Mouse (Mus musculus) testis, adult 2 months (tissue): ENCODE results near the gene Cep19. TPM values are rescaled to one million over a fixed set of nuclear protein-coding genes. Genes with fewer than 3 reads are reported as not detected.
A peak's percentile ranks its signal among the peaks of the same experiment; 100 is the strongest.

Experiments
- H3K27ac ChIP-seq: fragments of 200-500 bp; 2 replicates; pipeline ENCODE4 v1.5.1; 2012; ENCODE audit warnings: low read depth, low read length; ENCODE audit not compliant: control insufficient read depth, insufficient read depth
- H3K27me3 ChIP-seq: fragments of 200-500 bp; 2 replicates; pipeline ENCODE4 v1.6.1; 2012; ENCODE audit warnings: mild to moderate bottlenecking, low read length, moderate library complexity; ENCODE audit not compliant: control insufficient read depth, insufficient read depth
- H3K36me3 ChIP-seq: fragments of 200-500 bp; 2 replicates; pipeline ENCODE4 v1.6.1; 2012; ENCODE audit warnings: mild to moderate bottlenecking, low read length; ENCODE audit not compliant: control insufficient read depth, insufficient read depth
- H3K4me1 ChIP-seq: fragments of 200-500 bp; 2 replicates; pipeline ENCODE4 v1.6.1; 2012; ENCODE audit warnings: low read length; ENCODE audit not compliant: control insufficient read depth, insufficient read depth
- H3K4me3 ChIP-seq: fragments of 200-500 bp; 2 replicates; pipeline ENCODE4 v1.5.1; 2012; ENCODE audit warnings: low read depth, mild to moderate bottlenecking, low read length, moderate library complexity, mixed read lengths; ENCODE audit not compliant: control insufficient read depth
- CTCF ChIP-seq: fragments of 200-500 bp; IDR thresholded peaks from 2 replicates; pipeline ENCODE4 v1.5.1; 2012; ENCODE audit warnings: low read depth, mild to moderate bottlenecking, inconsistent platforms, low read length, moderate library complexity; ENCODE audit not compliant: control insufficient read depth, insufficient read depth, insufficient replicate concordance
- POLR2A ChIP-seq: fragments of 200-500 bp; IDR thresholded peaks from 2 replicates; pipeline ENCODE4 v1.6.1; 2012; ENCODE audit warnings: low read depth, mild to moderate bottlenecking, inconsistent platforms, low read length, moderate library complexity; ENCODE audit not compliant: control insufficient read depth
- polyA plus RNA-seq: library from polyadenylated mRNA; depleted of rRNA; stranded (reverse); fragments of >200 nt; gene quantifications from 2 replicates; pipeline ENCODE4 v1.2.3, GENCODE M21; 2012

The Cep19 gene
- polyA plus RNA-seq, 1 experiment = 33.5 TPM

DNA sequence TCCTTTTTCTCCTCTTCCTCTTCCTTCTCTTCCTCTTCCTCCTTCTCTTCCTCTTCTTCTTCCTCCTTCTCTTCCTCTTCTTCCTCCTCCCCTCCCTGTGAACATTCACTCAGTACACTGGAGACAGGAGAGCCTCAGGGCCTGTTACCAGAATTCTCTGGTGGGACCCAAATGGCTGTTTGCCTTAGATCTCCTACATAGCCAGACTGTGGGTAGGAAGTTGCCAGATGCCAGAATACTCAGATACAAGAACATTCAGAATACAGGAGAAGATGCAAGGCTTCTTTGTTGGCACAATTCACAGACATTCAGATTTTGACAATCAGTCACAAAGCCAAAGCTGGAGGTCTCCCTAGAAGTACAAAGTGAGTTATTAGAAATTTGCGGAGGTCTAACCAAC is 39.4 kb downstream of the Cep19 start:
- Histone ChIP-seq H3K27ac (no peak overlapping the region), H3K4me1 (peaks cover 10% of the 10 kb centered on the region), H3K27me3 (no peaks in the 10 kb centered on the region), H3K36me3 (no peaks in the 10 kb centered on the region), H3K4me3 (no peak overlapping the region)
- TF ChIP-seq CTCF (no peak), POLR2A (no peak)

DNA sequence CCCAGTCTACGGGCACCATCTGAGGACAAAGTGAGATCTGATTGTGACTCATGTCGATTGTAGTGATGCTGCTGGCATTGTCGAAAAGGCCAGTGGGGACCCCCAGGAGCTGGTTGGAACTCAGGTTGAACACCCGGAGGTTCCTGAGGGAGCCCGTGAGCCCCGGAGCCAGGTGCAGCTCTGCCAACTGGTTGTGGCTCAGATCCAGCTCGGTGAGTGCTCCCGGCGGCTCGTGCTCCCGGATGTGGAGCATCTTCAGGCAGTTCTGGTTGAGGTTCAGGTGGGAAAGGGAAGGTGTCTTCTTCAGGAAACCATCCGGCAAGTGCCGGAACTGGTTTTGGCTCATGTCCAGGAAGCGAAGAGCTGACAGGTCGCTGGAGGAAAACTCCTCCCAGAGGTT is 44.2 kb downstream of the Cep19 start:
- Histone ChIP-seq H3K4me1 (peaks cover 18% of the 10 kb centered on the region), H3K27me3 (no peaks in the 10 kb centered on the region), H3K27ac (no peak overlapping the region), H3K4me3 (peak overlapping the region; percentile 72), H3K36me3 (no peaks in the 10 kb centered on the region)
- TF ChIP-seq CTCF = no peak
- no peak for TF ChIP-seq POLR2A

DNA sequence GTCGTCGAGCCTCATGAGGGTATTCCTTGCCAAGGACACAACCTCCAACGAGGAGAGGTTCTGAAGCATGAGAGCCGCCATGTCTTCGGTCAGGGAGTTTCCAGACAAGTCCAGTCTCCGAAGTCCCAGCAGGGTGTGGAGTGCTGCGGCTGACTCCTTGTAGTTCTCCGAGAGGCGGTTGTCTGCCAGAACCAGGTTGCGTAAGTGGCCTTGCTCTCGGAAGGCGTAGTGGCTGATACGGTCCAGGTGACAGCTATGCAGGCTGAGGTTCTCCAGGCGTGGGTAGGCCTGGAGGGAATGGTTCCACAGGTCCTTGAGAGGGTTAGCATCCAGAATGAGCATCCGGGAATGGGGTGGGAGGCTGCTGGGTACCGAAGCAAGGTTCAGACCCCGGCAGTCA is 45.0 kb downstream of the Cep19 start:
- H3K4me3 ChIP-seq = peak overlapping the region; percentile 72
- H3K36me3 ChIP-seq = no peaks in the 10 kb centered on the region
- peaks cover 18% of the 10 kb centered on the region for H3K4me1 ChIP-seq
- no peak for TF ChIP-seq POLR2A
- TF ChIP-seq CTCF = no peak
- H3K27me3 ChIP-seq = no peaks in the 10 kb centered on the region
- H3K27ac ChIP-seq = no peak overlapping the region

DNA sequence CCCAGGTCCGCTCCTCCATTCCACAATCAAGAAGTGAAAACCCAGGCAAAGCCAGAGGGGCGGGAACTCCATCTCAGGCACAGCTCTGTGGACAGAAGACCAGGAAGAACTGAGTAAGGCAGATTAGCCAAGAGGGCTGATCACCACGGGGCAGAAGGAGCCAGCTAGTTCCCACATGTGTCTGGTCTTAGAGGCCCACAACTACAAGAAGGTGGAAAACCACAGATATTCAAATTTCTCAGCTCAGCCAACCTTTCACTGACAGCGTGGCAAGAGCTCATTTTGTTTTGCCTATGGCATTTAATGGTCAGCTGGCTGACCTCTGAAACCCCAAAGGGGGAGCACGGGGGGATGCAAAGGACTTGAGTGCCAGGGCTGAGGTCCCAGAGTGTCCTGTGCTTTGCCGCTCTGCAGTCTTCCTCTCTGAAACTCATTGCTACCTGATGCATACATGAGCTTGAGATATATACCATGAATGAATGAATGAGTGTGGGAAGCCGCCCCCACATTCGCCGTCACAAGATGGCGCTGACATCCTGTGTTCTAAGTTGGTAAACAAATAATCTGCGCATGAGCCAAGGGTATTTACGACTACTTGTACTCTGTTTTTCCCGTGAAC is 48.1 kb downstream of the Cep19 start:
- no peak overlapping the region for H3K4me3 ChIP-seq
- no peaks in the 10 kb centered on the region for H3K36me3 ChIP-seq
- no peak overlapping the region for H3K27ac ChIP-seq
- H3K27me3 ChIP-seq = no peaks in the 10 kb centered on the region
- peaks cover 18% of the 10 kb centered on the region for H3K4me1 ChIP-seq
- TF ChIP-seq CTCF (no peak), POLR2A (no peak)

DNA sequence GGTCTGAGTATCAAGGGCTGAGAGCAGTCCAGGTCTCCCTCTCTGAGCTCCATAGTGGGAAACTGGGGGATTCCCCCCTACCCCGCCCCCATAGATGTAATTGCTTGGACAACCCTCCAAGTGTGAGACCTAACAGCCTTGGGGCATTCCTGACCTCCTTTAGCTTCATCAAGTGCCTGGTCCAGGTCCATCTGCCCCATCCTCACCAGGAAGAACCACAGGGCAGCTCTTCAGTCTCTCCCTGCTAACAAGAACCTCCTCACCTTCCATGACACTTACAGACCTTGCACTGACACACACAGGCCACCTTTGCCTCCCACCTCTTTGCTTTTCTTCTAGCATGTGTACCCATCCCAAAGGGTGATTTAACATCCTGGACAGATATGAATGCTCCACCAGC is 54.4 kb downstream of the Cep19 start:
- TF ChIP-seq POLR2A = no peak
- no peak for TF ChIP-seq CTCF
- no peaks in the 10 kb centered on the region for H3K36me3 ChIP-seq
- no peaks in the 10 kb centered on the region for H3K4me1 ChIP-seq
- H3K4me3 ChIP-seq = no peak overlapping the region
- H3K27ac ChIP-seq = no peak overlapping the region
- H3K27me3 ChIP-seq = no peaks in the 10 kb centered on the region

DNA sequence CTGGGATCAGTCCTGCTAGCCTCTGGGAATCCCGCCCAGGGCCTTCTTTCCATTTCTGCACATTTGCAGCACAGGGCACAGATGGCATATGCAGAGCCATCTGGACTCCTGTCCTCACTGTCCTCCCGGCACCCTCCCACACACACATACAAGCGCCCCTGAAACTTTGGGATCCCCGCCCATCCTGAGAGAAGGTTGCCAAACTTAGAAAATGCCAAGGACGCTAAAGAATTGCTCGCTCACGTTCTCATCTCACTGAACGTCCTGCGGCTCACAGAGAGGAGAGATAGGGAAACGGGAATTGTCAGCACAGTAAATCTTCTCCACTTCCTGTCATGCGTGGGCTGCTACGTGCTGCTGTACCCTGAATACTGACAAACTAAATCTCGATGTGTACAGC is 54.8 kb downstream of the Cep19 start:
- H3K27ac ChIP-seq = no peak overlapping the region
- H3K4me1 ChIP-seq = no peaks in the 10 kb centered on the region
- no peak for TF ChIP-seq POLR2A
- TF ChIP-seq CTCF = no peak

DNA sequence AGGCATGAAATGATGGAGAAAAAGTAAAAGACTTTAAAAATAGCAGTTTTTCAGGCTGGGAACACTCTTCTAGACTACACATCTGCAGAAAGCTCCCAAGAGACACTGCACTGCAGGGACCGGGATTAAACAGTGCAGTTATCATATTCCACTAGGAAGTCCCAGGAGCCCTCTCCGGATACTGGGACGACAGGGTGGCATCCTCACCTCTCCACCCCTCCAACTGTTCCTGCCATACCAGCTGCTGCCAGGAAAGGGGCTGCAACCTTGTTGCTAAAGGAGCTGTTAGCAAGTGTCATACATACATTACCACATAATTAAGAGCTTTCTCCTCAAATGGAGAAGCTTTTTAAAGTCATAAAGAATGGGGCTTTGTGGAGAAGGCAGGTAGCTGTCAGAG is 57.1 kb downstream of the Cep19 start:
- no peaks in the 10 kb centered on the region for H3K4me1 ChIP-seq

More for the DNA sequence above, 54.8 kb downstream of the Cep19 start:
- Histone ChIP-seq H3K36me3 (no peaks in the 10 kb centered on the region), H3K4me3 (no peak overlapping the region), H3K27me3 (no peaks in the 10 kb centered on the region)

More for the DNA sequence above, 57.1 kb downstream of the Cep19 start:
- Histone ChIP-seq H3K27me3 (no peaks in the 10 kb centered on the region), H3K4me3 (no peak overlapping the region), H3K36me3 (no peaks in the 10 kb centered on the region), H3K27ac (no peak overlapping the region)
- no peak for TF ChIP-seq CTCF
- TF ChIP-seq POLR2A = no peak
